Mouse (Mus musculus): ENCODE measurements around the gene Rgs2.

The Rgs2 gene

GRCm38 (mm10) chr1:143984988-143985625, 18.9 kb downstream of the Rgs2 start:
- in situ Hi-C loops (cut with MboI, MseI): no loop called here

- in situ Hi-C loops (cut with MboI, MseI): no loop called here
Observed at GRCm38 (mm10) chr1:143982765-143983312, 21.1 kb downstream of the Rgs2 start.

GRCm38 (mm10) chr1:143982085-143982764, 21.7 kb downstream of the Rgs2 start:
- in situ Hi-C loops (cut with MboI, MseI): no loop called here

- in situ Hi-C loops (cut with MboI, MseI): no loop called here
Observed at GRCm38 (mm10) chr1:143980811-143981210, 23.1 kb downstream of the Rgs2 start.

GRCm38 (mm10) chr1:143974637-143975036, 29.3 kb downstream of the Rgs2 start:
- in situ Hi-C loops (cut with MboI, MseI): no loop called here

- in situ Hi-C loops (cut with MboI, MseI): no loop called here
Observed at GRCm38 (mm10) chr1:143962301-143962700, 41.7 kb downstream of the Rgs2 start.

- in situ Hi-C loops (cut with MboI, MseI): no loop called here
Observed at GRCm38 (mm10) chr1:143960340-143960739, 43.6 kb downstream of the Rgs2 start.

GRCm38 (mm10) chr1:143956090-143956489, 47.9 kb downstream of the Rgs2 start:
- in situ Hi-C loops (cut with MboI, MseI): no loop called here

- in situ Hi-C loops (cut with MboI, MseI): no loop called here
Observed at GRCm38 (mm10) chr1:143952841-143953240, 51.1 kb downstream of the Rgs2 start.
